Mouse (Mus musculus) cerebellum, postnatal 10 days (tissue): ENCODE measurements at regions not wholly inside any gene's neighbourhood (a gene's known extent, or its start where the extent isn't known, plus 50 kb on each side); places are given as distances from the start of the nearest gene placed in this dataset.
A peak's percentile ranks its signal among the peaks of the same experiment; 100 is the strongest.
"Not testable (repeated sequence)": the region's sequence is repeated elsewhere in the genome, so short reads cannot be mapped to it uniquely, and the experiment has no call there.

Source experiments
- DNase-seq, 2 experiments: peaks; one replicate each; pipeline ENCODE4 v3.0.0; 2021; ENCODE audit warnings: mixed read lengths in 2 of 2

- DNase-seq, result peak in 1 of 2 experiments; percentile 17
Measured at GRCm38 (mm10) chrX:165667020-165667419, 339.8 kb upstream of the Glra2 start.

- DNase-seq, result no peak
Measured at GRCm38 (mm10) chrX:165631227-165631626, 304.0 kb upstream of the Glra2 start.

GRCm38 (mm10) chrX:165616078-165616477 is 288.9 kb upstream of the Glra2 start:
- no peak for DNase-seq

GRCm38 (mm10) chrX:165600782-165601181 is 273.6 kb upstream of the Glra2 start:
- DNase-seq, result not testable (repeated sequence)
